Mouse (Mus musculus): Measurements from ENCODE around the gene Grid1.

Grid1 gene

DNA sequence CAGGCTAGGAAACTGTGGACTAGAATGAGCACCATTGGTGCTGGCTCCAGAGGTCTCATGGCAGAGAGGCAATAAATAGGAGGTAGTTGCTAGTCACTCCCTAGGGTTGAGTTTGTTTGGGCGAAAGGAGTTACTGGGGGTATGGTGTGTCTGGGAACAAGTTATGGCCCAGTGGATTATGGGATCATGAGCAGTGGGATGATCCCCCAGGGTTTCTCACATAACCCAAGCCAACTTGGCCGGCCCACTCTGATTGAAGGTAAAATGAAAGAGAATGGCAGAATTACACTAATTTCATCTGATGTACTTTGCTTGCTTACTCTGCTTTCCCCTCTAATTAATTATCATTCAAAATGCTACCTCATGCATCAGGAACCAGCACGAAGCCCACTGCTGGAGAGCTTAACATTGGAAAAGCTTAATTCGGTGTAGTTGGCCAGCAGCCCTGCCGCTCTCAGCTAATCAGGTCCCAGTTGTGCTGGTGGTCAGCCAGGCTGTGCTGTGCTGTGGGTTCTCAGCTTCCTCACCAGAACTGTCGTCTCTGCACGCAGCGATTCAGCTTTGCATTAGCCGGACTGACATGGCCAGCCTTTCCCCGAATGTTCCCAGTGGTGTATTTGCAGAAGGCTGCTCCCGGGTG, 207.7 kb downstream of the Grid1 start:
- no peak for DNase-seq

DNA sequence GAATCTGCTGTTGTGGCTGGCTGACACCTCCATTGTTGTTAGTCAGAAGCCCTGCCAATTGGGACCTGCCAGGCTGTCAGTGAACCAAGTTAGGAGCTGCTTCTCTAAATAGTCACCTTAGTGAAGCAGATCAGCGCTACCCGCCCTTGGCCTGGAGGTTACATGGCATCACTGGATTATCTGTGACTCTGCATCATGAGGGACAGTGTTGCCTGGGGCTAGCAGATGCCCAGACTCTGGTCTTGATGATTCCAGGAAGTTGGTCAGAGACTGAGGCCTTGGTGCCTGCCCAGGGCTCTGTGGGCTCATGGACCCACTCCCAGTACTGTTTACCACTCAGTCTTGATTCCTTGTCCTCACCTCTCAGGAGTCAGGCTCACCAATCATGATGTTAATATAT, 209.7 kb downstream of the Grid1 start:
- DNase-seq, result no peak

DNA sequence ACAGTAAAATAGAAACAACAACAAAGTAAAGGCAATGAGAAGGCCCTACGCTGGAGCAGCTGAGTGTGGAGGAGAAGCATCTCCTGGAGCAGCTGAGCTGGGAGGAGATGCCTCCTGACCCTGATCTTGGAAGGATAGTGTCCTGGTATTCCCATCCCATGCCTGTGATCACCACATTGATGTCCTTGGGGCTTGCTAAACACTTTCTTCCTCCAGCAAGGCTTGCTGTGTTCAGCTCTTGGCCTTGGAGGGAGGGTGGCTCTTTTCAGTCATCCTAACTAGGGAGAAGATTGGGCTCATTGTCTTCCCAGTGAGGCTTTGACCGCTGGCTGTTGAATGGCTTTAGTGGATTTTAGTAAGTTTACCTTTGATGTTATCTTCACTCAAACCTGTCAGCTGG, 210.4 kb downstream of the Grid1 start:
- DNase-seq, result no peak

DNA sequence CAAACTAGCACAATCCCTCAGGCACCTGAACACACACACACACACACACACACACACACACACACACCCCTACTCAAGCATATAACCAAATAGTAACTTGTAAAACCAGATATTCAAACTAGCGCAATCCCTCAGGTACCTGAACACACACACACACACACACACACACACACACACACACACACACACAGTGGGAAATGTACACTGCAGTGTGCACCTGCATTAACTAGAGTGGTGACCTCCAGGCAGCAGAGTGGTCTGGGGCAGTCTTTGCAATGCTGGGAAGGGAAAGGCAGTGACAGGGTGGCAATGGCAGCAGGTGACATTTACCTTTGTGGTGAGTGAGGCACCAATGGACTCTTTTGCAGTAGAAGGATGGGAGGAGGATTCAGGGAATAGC, 212.4 kb downstream of the Grid1 start:
- no peak for DNase-seq

DNA sequence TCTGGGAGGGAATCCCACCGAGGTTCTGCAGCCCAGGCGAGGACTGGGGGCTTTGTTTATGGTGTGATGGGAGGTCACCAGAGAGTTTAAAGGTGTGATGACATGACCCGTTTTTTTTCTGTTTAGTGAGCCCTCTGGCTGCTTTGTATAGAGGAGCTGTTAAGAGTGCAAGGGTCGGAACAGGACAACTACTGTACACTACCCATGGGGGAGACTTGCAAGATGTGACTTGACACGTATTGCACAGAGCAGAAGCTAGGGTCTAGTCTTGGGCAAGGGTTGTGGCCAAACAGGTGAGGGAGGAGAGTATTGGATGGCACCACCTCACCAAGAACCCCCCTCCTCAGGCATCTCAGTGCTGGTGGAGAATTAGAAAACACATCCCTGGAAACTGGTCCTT, 224.4 kb downstream of the Grid1 start:
- DNase-seq, result no peak

DNA sequence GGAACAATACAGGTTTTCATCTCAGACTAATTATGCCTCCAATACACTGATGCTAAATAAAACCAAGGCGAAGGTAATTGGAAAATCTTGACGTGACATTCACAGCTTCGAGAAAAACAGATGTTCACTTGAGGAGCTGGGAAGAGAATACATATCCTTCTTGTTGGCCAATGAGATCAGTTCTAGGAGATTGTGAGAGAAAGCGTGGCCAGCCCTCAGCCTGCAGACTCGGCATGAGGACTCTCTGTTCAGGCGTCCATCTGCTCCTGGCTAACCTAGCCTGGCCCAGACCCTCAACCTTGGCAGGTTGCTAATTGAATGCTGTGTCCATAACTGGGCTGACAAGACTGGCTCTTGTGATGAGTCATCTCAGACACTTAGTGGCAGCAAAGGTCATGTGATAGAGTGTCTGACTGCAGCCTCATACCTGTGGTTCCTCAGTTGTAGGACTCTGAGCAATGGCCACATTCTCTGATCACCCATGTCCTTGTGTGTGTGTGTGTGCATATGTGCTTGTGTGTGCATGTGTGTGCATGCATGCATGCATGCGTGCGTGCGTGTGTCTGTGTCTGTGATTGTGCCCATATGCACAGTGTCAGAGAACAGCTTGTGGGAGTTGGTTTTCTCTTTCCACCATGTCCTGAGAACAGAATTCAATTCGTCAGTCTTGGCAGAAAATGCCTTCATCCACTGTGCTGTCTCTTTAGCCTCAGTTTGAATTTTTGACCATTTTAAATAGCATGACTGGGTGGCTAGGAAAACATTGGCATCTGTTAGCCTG, 225.2 kb downstream of the Grid1 start:
- no peak for DNase-seq

DNA sequence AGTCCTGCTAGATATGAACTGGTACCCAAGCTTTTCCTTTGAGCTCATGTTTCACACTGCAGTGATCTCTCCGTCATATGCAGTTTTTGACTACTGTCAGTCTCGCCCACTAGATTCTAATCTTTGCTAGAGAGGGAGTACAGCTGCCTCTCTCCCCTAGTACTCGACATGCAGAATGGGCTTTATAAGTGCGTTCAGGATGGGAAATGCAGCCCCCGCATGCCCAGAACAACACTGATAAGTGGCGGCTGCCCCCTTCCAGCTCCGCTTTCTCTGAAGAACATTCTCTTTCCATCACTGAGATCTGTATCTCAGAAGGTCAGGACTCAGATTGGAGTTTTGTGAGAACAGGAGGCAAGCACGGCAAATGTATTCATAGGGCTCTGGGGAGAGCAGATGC, 229.3 kb downstream of the Grid1 start:
- no peak for DNase-seq

DNA sequence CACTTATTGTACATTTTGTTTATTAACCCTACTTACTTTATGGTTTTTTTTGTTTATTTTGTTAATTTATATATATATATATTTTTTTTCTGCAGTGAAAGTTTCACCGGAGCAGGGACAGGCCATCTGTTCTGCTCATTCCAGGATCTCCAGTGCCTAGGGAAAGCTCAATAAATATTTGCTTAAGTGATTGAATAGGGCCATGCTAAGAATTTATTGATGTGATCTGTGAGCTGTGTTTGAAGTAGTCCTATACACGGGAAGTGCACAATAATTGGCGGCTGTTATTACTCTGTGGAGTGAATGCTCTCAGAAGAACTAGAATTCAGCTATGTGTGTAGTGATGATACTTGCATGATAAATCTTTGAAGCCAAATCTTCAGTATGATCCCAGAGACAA, 234.2 kb downstream of the Grid1 start:
- no peak for DNase-seq

DNA sequence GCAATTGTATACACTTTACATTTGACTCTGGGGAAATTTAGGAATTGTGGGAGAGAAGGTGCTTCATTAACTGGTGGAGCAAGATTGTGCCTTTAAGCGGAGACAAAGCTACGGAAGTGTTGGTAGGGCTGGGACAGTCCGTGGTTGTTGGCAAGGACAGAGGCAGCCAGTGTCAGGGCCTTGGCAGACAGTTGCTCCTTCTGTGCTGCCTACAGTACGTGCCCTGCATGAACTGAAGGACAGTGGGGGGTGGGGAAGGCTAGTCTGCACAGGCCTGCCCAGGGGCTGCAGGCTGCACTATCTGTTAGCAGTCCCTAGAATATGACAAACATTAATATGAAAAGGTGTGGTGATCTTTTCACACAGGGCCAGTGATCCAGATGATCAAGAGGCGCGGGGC, 254.7 kb downstream of the Grid1 start:
- peak; percentile 32 for DNase-seq

DNA sequence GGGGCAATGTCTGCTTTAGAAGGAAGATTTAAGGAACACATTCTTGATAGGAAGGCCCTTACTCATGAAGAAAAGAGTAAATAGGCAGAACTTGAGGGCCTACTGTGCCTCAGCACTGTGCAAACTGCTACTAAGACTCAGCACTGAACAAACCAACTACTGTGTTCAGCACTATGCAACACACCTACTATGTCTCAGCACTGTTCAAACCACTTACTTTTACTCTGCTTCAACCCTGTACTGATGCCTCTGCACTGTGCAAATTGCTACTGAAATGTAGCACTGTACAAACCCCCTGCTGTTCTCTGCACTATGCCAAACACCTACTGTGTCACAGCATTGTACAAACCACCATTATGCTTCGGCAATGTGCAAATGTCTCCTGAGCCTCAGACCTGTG, 260.0 kb downstream of the Grid1 start:
- no peak for DNase-seq

DNA sequence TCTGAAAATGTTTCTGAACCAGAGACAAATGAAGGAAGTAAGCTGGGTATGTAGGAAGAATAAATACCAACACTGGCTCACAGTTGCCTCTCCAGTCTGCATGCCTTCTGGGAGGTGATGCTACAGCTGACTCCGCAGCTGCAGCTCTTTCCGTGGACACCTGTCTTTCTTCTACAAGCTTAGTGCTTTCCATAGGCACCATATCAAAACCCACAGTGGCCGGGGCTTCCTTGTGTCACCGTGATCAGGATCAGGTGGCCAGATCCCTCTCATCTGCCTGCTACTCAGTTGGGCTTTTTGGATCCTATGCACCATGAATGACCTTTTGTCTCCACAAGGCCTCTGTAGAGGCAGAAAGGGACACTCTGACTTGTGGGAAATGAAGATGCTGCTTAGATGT, 272.7 kb downstream of the Grid1 start:
- DNase-seq, result no peak

DNA sequence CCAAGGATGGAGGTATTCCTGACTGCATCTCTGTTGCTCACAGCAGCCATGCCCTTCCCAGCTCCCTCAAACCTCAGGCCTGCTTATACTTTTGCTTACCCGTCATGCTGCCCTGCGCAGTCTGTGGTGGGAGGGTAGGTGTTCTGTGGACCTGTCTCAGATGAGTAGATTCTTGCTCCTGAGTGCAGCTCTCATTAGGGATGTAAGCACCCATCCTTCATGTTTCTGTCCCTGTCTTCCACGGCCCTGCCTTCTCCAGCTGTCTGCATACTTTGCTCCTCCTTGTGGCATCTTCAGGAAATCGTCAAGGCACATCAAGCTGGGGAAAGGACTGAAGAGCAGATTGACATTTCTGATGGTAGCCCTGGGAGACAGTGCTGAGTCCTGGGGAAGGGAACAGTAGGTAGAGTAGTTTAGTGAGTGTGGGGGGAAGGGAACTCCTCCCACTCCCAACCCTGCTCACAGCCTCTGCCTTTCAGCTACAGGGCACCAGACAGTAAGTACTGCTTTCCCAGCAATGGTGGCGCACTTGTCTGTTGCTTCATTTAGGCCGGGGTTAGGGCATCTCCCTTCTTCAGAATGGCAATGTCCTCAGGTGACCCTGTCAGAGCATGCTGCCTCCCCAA, 273.8 kb downstream of the Grid1 start:
- DNase-seq, result no peak

DNA sequence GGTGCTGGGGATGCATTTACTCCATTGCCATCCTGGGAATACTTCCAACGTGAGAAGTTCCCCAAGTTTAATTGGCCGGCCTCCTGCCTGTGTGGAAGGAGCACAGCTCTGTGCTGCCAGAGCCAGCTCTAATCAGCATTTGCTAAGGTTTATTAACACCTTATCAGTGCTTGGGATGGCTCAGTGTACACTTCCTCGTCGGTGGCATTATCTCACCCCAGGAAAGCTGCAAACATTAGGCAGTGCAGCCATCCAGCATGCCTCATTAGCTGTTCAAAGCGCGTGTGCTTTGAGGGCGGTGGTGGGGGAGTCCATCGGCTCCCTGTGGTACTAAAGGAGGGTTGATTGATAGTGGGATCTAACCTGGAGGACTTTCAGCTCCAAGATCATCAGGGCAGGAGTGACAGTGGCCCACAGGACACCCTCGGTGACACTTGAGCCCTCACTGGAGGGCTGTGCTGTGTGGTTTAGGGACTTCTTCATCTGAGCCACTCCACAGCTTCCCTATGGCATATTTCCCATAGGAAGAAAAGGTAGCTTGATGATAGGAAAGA, 275.7 kb downstream of the Grid1 start:
- no peak for DNase-seq

DNA sequence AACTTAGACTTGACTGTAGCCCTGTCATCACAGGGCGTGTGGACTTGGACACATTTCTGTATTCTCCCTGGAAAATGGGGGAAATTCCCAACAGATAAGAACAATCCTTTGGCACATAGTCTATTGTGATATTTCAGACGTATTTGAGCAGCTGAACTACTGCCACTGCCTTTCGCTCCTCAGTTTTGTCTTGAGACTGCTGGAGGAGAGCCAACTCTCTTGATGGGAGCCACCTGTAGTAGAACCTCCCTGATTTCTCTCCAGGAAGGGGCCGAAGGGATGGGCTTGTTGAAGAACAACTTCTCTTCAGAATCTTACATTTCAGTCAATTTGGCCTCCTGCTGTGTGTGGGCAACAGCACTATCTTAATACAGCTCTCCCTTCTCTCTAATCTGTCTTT, 276.2 kb downstream of the Grid1 start:
- DNase-seq, result no peak

DNA sequence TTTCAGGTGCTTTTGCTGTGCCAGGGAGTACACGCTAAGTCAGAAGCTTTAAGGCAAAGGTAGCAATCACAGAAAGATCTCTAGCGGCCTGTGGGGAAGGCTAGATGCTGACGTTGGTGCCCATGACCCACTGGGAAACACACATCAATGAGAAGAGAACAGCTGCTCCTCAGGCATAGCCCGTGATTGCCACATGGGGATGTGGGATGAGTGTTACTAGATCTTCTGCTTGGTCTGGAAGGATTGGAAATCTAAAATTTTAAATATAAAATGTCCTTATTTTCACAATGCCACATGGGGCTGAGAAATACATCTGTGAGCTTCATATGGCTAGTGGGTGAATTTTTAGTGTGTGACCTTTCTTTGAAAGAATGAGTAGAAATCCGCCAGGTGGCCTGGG, 277.3 kb downstream of the Grid1 start:
- DNase-seq, result no peak

DNA sequence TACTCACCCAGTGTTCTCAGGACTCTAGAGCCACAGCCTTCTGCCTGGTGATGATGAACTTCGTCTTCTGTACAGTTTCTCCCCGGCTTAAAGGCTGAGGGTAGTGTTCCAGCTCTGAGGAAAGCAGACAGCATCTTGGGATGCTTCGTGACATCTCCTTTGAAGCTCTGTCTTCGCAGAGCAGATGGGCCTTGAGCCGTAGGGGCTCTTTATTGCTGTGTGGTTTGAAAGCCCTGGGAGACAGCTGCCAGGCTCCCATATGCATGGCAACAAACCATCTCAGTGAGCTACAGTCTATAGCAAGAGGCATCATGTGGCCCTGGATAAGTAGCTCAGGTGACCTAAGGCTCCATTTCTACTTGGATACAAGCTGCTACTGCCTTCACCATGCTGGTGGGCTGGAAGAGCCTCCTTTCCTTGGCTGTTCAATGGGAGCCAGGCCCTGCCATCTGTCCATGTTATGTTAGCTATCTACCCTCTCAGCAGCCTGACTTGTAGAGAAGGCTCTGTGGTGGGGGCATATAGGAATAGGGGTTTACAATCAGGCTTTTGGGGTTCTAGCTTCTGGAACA, 283.8 kb downstream of the Grid1 start:
- DNase-seq, result no peak

DNA sequence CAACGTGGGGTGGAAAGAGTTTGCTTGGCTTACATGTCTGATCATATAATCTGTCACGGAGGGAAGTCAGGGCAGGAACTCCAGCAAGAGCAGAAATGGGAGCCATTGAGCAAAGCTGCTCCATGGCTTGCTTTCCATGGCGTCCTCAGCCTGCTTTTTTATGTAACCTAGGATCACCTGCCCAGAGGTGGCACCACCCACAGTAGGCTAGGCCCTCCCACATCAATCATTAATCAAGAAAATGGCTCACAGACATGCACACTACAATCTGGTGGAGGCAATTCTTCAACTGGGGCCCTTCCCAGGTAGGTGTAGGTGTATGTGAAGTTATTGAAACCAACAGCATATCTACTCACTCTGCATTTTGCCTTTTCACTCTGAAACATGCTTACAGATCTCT, 287.7 kb downstream of the Grid1 start:
- DNase-seq, result no peak

DNA sequence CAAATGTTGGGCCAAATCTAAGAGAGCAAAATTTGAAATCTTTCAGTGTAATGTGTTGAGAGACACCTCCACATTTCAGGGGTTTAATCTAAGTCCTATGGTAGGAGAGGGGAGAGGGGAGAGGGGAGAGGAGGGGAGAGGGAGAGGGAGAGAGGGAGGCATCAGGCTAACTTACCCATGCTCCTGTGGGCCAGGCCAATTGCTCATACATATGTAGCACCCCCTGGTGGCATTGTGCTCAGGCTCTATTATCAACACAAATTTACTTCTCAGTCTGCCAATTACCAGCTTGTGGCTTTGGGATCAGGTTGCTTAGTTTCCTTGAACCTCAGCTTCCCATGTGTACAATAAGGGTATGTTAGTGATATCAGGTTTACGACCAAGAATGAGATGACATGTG, 291.0 kb downstream of the Grid1 start:
- no peak for DNase-seq

DNA sequence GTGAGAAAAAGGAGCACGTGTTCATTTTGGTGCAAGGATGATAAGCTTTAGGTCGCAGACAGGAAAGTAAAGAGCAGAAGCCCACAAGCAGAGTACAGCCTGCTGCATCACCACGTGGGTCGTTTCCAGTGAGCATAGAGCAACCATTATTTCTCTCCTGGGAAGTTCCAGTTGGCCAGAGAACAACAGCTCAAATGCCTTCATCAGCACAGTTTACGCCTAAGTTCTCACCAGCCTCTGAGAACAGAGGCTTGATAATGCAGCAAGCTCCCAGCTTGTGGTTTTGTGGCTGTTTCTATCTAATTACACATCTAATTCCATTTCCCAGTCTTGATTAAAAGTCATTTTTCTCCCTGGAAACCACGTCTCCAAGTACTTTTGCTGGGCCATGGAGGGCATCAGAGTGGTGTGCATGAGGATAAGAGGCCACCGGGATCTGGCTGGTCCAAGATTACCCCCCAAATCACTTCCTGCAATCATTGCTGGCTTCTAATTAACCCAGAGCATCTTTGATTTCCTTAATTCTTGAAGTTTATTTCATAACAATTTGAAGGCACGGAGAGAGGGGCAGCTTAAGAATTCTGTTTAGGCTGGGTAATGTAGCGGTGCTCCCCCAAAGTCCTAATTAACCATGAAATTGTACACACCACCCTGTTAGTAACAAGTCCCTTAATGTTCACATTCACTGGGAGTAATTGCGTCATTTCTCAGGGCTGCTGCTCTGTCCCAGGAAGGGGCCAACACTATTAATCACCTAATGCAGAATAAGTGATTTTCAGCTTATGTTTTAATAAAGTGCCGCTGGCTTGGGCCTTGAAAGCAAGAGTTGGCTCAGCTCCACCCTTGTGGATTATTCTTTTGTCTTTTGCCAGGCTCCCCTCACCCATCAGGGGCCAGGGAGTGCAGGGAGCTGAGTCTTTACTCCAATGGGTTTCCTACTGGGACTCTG, 292.7 kb downstream of the Grid1 start:
- DNase-seq, result no peak

DNA sequence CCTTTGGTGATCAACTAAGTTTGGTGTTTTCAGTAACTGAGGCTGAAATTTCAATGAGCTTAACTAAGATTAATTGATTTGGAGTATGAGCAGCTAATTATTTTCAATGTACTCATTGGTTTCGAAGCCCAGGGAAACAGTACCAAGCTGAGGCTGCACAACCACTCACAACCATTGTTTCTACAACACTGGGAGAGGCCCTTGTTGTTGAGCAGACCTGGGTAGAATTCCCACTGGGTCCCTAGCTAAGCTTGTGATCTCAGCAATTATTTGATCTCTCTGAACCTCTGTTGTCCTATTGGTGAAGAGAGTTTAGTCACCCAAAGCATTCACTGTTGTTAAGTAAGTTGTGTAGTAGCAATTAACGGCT, 293.4 kb downstream of the Grid1 start:
- no peak for DNase-seq

DNA sequence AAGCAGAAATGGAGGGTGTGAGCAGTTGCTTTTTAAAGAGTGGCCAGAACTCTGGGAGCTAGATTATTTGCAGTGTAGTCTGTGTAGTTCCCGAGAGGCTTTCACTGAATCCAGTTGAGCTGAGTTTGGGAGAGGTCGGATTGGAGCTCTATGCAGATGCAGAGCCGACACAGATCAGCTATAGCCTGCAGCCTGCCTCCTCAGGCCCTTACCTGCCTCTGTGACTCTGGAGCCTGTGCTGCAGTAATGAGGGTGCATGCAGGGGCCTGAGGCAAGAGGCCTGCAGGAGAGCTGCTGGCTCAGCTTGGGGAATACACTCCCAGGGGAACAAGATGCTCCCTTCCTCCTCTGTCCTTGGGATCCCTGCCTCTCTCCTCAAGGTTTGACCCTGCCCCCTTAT, 296.0 kb downstream of the Grid1 start:
- no peak for DNase-seq

DNA sequence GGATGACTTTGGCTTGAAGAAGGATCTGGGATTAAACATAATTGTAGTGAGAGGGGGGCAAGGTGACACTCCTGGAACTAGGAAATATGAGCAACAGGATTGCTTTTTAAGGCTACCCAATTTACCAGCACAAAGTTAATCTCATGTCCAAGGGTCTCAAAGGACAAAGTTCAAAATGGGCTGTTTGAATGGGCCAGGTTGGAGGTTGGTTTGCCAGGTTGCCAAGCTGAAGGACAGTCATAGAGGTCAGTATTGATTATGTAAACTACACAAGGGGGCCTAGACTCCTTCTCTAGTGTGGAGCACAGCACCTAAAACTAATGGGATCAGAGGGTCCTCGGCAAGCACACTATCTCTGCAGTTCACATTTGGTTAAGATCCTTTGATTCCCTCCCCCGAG, 300.2 kb downstream of the Grid1 start:
- no peak for DNase-seq

DNA sequence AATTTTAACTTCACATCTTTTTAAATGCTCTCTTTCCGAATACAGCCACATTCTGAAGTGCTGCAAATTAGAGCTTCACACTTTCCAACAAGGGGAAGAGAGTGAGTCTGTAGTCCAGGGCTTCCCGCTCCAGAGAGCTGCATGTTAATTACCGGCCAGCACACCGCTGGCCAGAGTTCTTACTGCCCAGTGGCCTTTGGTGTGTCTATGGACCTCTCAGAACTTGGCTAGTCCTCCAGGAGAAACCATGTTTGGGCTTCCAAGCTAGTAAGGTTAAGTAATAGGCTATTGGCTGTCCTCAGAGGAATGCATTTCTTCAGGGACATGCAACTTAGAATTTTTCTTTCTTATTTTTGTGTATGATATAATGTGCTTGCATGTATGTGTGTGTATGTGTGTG, 301.0 kb downstream of the Grid1 start:
- no peak for DNase-seq
